Mouse (Mus musculus) brown adipose tissue, adult 24 weeks (tissue): ENCODE data around the gene Gm11111. TPM values are rescaled to one million over a fixed set of nuclear protein-coding genes. Genes with fewer than 3 reads are reported as not detected.

Experiments
- H3K27ac ChIP-seq: fragments of 200-500 bp; replicated peaks from 2 replicates; pipeline ENCODE4 v1.5.1; 2012; ENCODE audit warnings: low read depth, mild to moderate bottlenecking, low read length
- H3K4me1 ChIP-seq: fragments of 200-500 bp; 2 replicates; pipeline ENCODE4 v1.6.1; 2012; ENCODE audit warnings: low read length, mixed read lengths; ENCODE audit not compliant: control insufficient read depth, insufficient read depth, insufficient read length
- H3K4me3 ChIP-seq: fragments of 200-500 bp; 2 replicates; pipeline ENCODE4 v1.5.1; 2012; ENCODE audit warnings: low read depth, mild to moderate bottlenecking, low read length, moderate library complexity; ENCODE audit not compliant: insufficient read depth
- polyA plus RNA-seq: library from polyadenylated mRNA; stranded (reverse); fragments of >200 nt; gene quantifications from 2 replicates; pipeline ENCODE4 v1.2.4, GENCODE M21; 2012; ENCODE audit not compliant: missing spikeins, insufficient read depth, insufficient read length

Gm11111 gene
- not detected in 2 replicates for polyA plus RNA-seq

- Histone ChIP-seq H3K4me1 (no peaks in the 10 kb centered on the region), H3K27ac (no peak within 1 kb of the TSS), H3K4me3 (no peak within 1 kb of the TSS)
Observed at GRCm38 (mm10) chr5:98552395-98552794, at the start of gene Gm11111. Gene Gm11111 (plus strand): TSS chr5:98552695.

- Histone ChIP-seq H3K4me1 (no peaks in the 10 kb centered on the region), H3K27ac (no peak overlapping the region), H3K4me3 (no peak overlapping the region)
Observed at GRCm38 (mm10) chr5:98516214-98516613, 36.3 kb upstream of the Gm11111 start.

- Histone ChIP-seq H3K4me1 (no peaks in the 10 kb centered on the region), H3K27ac (no peak overlapping the region), H3K4me3 (no peak overlapping the region)
Observed at GRCm38 (mm10) chr5:98520118-98520517, 32.4 kb upstream of the Gm11111 start.

GRCm38 (mm10) chr5:98522270-98522977 lies 30.1 kb upstream of the Gm11111 start:
- H3K4me3 ChIP-seq = no peak overlapping the region
- no peaks in the 10 kb centered on the region for H3K4me1 ChIP-seq
- H3K27ac ChIP-seq = no peak overlapping the region

- no peaks in the 10 kb centered on the region for H3K4me1 ChIP-seq
Observed at GRCm38 (mm10) chr5:98523050-98523449, 29.4 kb upstream of the Gm11111 start.

GRCm38 (mm10) chr5:98523783-98524182 lies 28.7 kb upstream of the Gm11111 start:
- Histone ChIP-seq H3K4me1 (no peaks in the 10 kb centered on the region), H3K27ac (no peak overlapping the region), H3K4me3 (no peak overlapping the region)

More at GRCm38 (mm10) chr5:98523050-98523449, 29.4 kb upstream of the Gm11111 start:
- Histone ChIP-seq H3K4me3 (no peak overlapping the region), H3K27ac (no peak overlapping the region)

GRCm38 (mm10) chr5:98541333-98541732 lies 11.2 kb upstream of the Gm11111 start:
- Histone ChIP-seq H3K27ac (no peak overlapping the region), H3K4me1 (no peaks in the 10 kb centered on the region), H3K4me3 (no peak overlapping the region)

- no peak overlapping the region for H3K27ac ChIP-seq
- no peak overlapping the region for H3K4me3 ChIP-seq
- no peaks in the 10 kb centered on the region for H3K4me1 ChIP-seq
Observed at GRCm38 (mm10) chr5:98550285-98550684, 2.2 kb upstream of the Gm11111 start.

- Histone ChIP-seq H3K4me3 (no peak overlapping the region), H3K4me1 (no peaks in the 10 kb centered on the region), H3K27ac (no peak overlapping the region)
Observed at GRCm38 (mm10) chr5:98550873-98551272, 1.6 kb upstream of the Gm11111 start.

- Histone ChIP-seq H3K4me1 (no peaks in the 10 kb centered on the region), H3K27ac (no peak overlapping the region), H3K4me3 (no peak overlapping the region)
Observed at GRCm38 (mm10) chr5:98552811-98553601, 511 bp downstream of the Gm11111 start.

- Histone ChIP-seq H3K27ac (no peak overlapping the region), H3K4me3 (no peak overlapping the region)
Observed at GRCm38 (mm10) chr5:98561301-98561700, 8.8 kb downstream of the Gm11111 start.

GRCm38 (mm10) chr5:98562806-98563205 lies 10.3 kb downstream of the Gm11111 start:
- Histone ChIP-seq H3K27ac (no peak overlapping the region), H3K4me3 (no peak overlapping the region), H3K4me1 (no peaks in the 10 kb centered on the region)

More at GRCm38 (mm10) chr5:98561301-98561700, 8.8 kb downstream of the Gm11111 start:
- H3K4me1 ChIP-seq = no peaks in the 10 kb centered on the region

- Histone ChIP-seq H3K4me1 (no peaks in the 10 kb centered on the region), H3K27ac (no peak overlapping the region), H3K4me3 (no peak overlapping the region)
Observed at GRCm38 (mm10) chr5:98563801-98564200, 11.3 kb downstream of the Gm11111 start.

GRCm38 (mm10) chr5:98566461-98567193 lies 14.1 kb downstream of the Gm11111 start:
- H3K27ac ChIP-seq = no peak overlapping the region
- H3K4me3 ChIP-seq = no peak overlapping the region
- no peaks in the 10 kb centered on the region for H3K4me1 ChIP-seq

- no peak overlapping the region for H3K27ac ChIP-seq
- H3K4me1 ChIP-seq = no peaks in the 10 kb centered on the region
- H3K4me3 ChIP-seq = no peak overlapping the region
Observed at GRCm38 (mm10) chr5:98568481-98568880, 16.0 kb downstream of the Gm11111 start.
